Mouse (Mus musculus): Measurements from ENCODE around the gene Snw1. TPM values are rescaled to one million over a fixed set of nuclear protein-coding genes. Genes with fewer than 3 reads are reported as not detected.

Gene Snw1
- total and polyA plus RNA-seq, 2 experiments from 2014 or later = 25.5 to 88.7 TPM

GRCm38 (mm10) chr12:87399119-87399819 is 72.8 kb downstream of the Snw1 start:
- Histone ChIP-seq H3K4me2 (ENCODE audit: low read depth, low read length) (no peak overlapping the region), H3K4me3 (ENCODE audit: low read length) (no peak overlapping the region), H3K27ac (no peak overlapping the region), H3K9me3 (ENCODE audit: low read length) (no peaks in the 10 kb centered on the region), H3K9ac (replicated peaks; ENCODE audit: low read length) (no peak overlapping the region), H3K4me1 (ENCODE audit: insufficient read depth, low read length) (no peaks in the 10 kb centered on the region), H3K36me3 (ENCODE audit: insufficient read depth, low read length) (no peaks in the 10 kb centered on the region), H3K27me3 (ENCODE audit: insufficient read depth, low read length) (no peaks in the 10 kb centered on the region)
- ATAC-seq (no peak), DNase-seq (ENCODE audit: low spot score) (no peak)
- no peak for TF ChIP-seq CTCF (IDR thresholded peaks at IDR 0.05; ENCODE audit: low read depth)
- WGBS = 89% methylated on average over 10 of the region's 10 CpGs

Small RNAs within 50 kb of the gene (microRNA-seq; reads per million reads assigned to microRNA genes)
- 86.6 to 114 reads per million in 2 experiments for gene Mir3068

Other genes with a start within 250 kb of the Snw1 start
- 0.84 TPM in 1 of 2 replicates, not detected in the other for gene Noxred1, start 233.5 kb downstream of the Snw1 start, total RNA-seq (2014; rRNA removed)
- gene Noxred1, start 233.5 kb downstream of the Snw1 start, polyA plus RNA-seq (2015; fragmentation: Nextera tagmentation; extraction: Ambion mirVana) = 0.48 TPM in 2 replicates
- 51.6 and 61.3 TPM in 2 replicates for gene Vipas39, start 206.0 kb downstream of the Snw1 start, total RNA-seq (2014; rRNA removed)
- gene Vipas39, start 206.0 kb downstream of the Snw1 start, polyA plus RNA-seq (2015; fragmentation: Nextera tagmentation; extraction: Ambion mirVana) = 49.8 and 50.5 TPM in 2 replicates
- 75.0 and 102 TPM in 2 replicates for gene Ahsa1, start 205.8 kb downstream of the Snw1 start, total RNA-seq (2014; rRNA removed)
- gene Ahsa1, start 205.8 kb downstream of the Snw1 start, polyA plus RNA-seq (2015; fragmentation: Nextera tagmentation; extraction: Ambion mirVana) = 177 and 178 TPM in 2 replicates
- 2.1 and 6.1 TPM in 2 replicates for gene Ism2, start 172.6 kb downstream of the Snw1 start, total RNA-seq (2014; rRNA removed)
- 1.5 and 1.9 TPM in 2 replicates for gene Ism2, start 172.6 kb downstream of the Snw1 start, polyA plus RNA-seq (2015; fragmentation: Nextera tagmentation; extraction: Ambion mirVana)
- 32.8 and 38.0 TPM in 2 replicates for gene Sptlc2, start 83.9 kb downstream of the Snw1 start, total RNA-seq (2014; rRNA removed)
- gene Sptlc2, start 83.9 kb downstream of the Snw1 start, polyA plus RNA-seq (2015; fragmentation: Nextera tagmentation; extraction: Ambion mirVana) = 86.9 and 88.7 TPM in 2 replicates
- gene Slirp, start 28.4 kb downstream of the Snw1 start, total RNA-seq (2014; rRNA removed) = 84.2 and 159 TPM in 2 replicates
- 215 and 224 TPM in 2 replicates for gene Slirp, start 28.4 kb downstream of the Snw1 start, polyA plus RNA-seq (2015; fragmentation: Nextera tagmentation; extraction: Ambion mirVana)
- gene Alkbh1, start 28.3 kb downstream of the Snw1 start, total RNA-seq (2014; rRNA removed) = 23.0 and 25.8 TPM in 2 replicates
- gene Alkbh1, start 28.3 kb downstream of the Snw1 start, polyA plus RNA-seq (2015; fragmentation: Nextera tagmentation; extraction: Ambion mirVana) = 41.3 and 41.9 TPM in 2 replicates
- gene Gm5788, start 22.4 kb upstream of the Snw1 start, total RNA-seq (2014; rRNA removed) = not detected in 2 replicates
- gene Gm5788, start 22.4 kb upstream of the Snw1 start, polyA plus RNA-seq (2015; fragmentation: Nextera tagmentation; extraction: Ambion mirVana) = not detected in 2 replicates
- gene Gm8300, start 42.0 kb upstream of the Snw1 start, total RNA-seq (2014; rRNA removed) = not detected in 2 replicates
- gene Gm8300, start 42.0 kb upstream of the Snw1 start, polyA plus RNA-seq (2015; fragmentation: Nextera tagmentation; extraction: Ambion mirVana) = not detected in 2 replicates
- gene Oog1, start 130.4 kb upstream of the Snw1 start, total RNA-seq (2014; rRNA removed) = not detected in 2 replicates
- not detected in 2 replicates for gene Oog1, start 130.4 kb upstream of the Snw1 start, polyA plus RNA-seq (2015; fragmentation: Nextera tagmentation; extraction: Ambion mirVana)
- not detected in 2 replicates for gene Gm4027, start 146.6 kb upstream of the Snw1 start, total RNA-seq (2014; rRNA removed)
- gene Gm4027, start 146.6 kb upstream of the Snw1 start, polyA plus RNA-seq (2015; fragmentation: Nextera tagmentation; extraction: Ambion mirVana) = not detected in 2 replicates
- not detected in 2 replicates for gene Gm16381, start 172.3 kb upstream of the Snw1 start, total RNA-seq (2014; rRNA removed)
- gene Gm16381, start 172.3 kb upstream of the Snw1 start, polyA plus RNA-seq (2015; fragmentation: Nextera tagmentation; extraction: Ambion mirVana) = not detected in 2 replicates

Measured in hindbrain, postnatal 0 days (tissue).